Mouse (Mus musculus) myocyte (in vitro differentiated cells): ENCODE data around the gene Ank2. TPM values are rescaled to one million over a fixed set of nuclear protein-coding genes. Genes with fewer than 3 reads are reported as not detected.

Experiments
- H3K27me3 ChIP-seq: one replicate; pipeline ENCODE4 v1.6.1; 2011; ENCODE audit not compliant: control insufficient read depth, insufficient read depth, insufficient read length
- H3K36me3 ChIP-seq: one replicate; pipeline ENCODE4 v1.6.1; 2011; ENCODE audit not compliant: control insufficient read depth, insufficient read depth
- H3K4me2 ChIP-seq: one replicate; pipeline ENCODE4 v1.6.1; 2011; ENCODE audit warnings: low read depth, control low read depth
- H3K4me3 ChIP-seq: one replicate; pipeline ENCODE4 v1.5.1; 2011; ENCODE audit warnings: mild to moderate bottlenecking, control low read depth, moderate library complexity
- H3K79me2 ChIP-seq: one replicate; pipeline ENCODE4 v1.6.1; 2011; ENCODE audit not compliant: control insufficient read depth, insufficient read depth
- H3ac ChIP-seq: one replicate; pipeline ENCODE4 v1.6.1; 2011; ENCODE audit not compliant: control insufficient read depth, insufficient read length
- CEBPB ChIP-seq: IDR thresholded peaks from 2 replicates; pipeline ENCODE4 v1.6.1; 2011; ENCODE audit warnings: mild to moderate bottlenecking, moderate library complexity; ENCODE audit not compliant: poor library complexity, insufficient read depth, severe bottlenecking
- E2F4 ChIP-seq: IDR thresholded peaks from one replicate; pipeline ENCODE4 v1.6.1; 2011; ENCODE audit warnings: mild to moderate bottlenecking, control low read depth, moderate library complexity; ENCODE audit not compliant: insufficient read depth
- MAX ChIP-seq: IDR thresholded peaks from one replicate; pipeline ENCODE4 v1.6.1; 2011; ENCODE audit warnings: low read depth, mild to moderate bottlenecking, control low read depth
- MYOD1 ChIP-seq, 3 experiments: IDR thresholded peaks; one replicate each; pipeline ENCODE4 v1.6.1; 2011; ENCODE audit warnings: control low read depth in 2 of 3, low read depth in 2 of 3, mild to moderate bottlenecking in 2 of 3, moderate library complexity in 1 of 3; ENCODE audit not compliant: insufficient read length in 2 of 3, control insufficient read depth in 1 of 3
- MYOG ChIP-seq, 3 experiments: IDR thresholded peaks; one replicate each; pipeline ENCODE4 v1.6.1; 2011; ENCODE audit warnings: control low read depth in 2 of 3, low read depth in 2 of 3, mild to moderate bottlenecking in 2 of 3; ENCODE audit not compliant: insufficient read length in 2 of 3, control insufficient read depth in 1 of 3, insufficient read depth in 1 of 3
- POLR2A ChIP-seq: IDR thresholded peaks from one replicate; pipeline ENCODE4 v1.6.1; 2011; ENCODE audit warnings: low read depth, mild to moderate bottlenecking, control low read depth, moderate library complexity; ENCODE audit not compliant: insufficient read length
- POLR2AphosphoS2 ChIP-seq: IDR thresholded peaks from one replicate; pipeline ENCODE4 v1.6.1; 2011; ENCODE audit warnings: low read depth, control low read depth; ENCODE audit not compliant: insufficient read length
- REST ChIP-seq: IDR thresholded peaks from one replicate; pipeline ENCODE4 v1.6.1; 2011; ENCODE audit warnings: mild to moderate bottlenecking, control low read depth, moderate library complexity; ENCODE audit not compliant: insufficient read depth, insufficient read length
- SRF ChIP-seq: IDR thresholded peaks from one replicate; pipeline ENCODE4 v1.6.1; 2011; ENCODE audit warnings: low read depth; ENCODE audit not compliant: control insufficient read depth, insufficient read length
- TCF12 ChIP-seq: IDR thresholded peaks from one replicate; pipeline ENCODE4 v1.6.1; 2011; ENCODE audit warnings: mild to moderate bottlenecking, control low read depth; ENCODE audit not compliant: poor library complexity, insufficient read depth, severe bottlenecking
- TCF3 ChIP-seq: IDR thresholded peaks from one replicate; pipeline ENCODE4 v1.6.1; 2011; ENCODE audit warnings: low read depth, control low read depth; ENCODE audit not compliant: insufficient read length
- USF1 ChIP-seq: IDR thresholded peaks from one replicate; pipeline ENCODE4 v1.6.1; 2011; ENCODE audit warnings: low read depth, mild to moderate bottlenecking, control low read depth, moderate library complexity
- polyA plus RNA-seq: library from polyadenylated mRNA; unstranded; fragments of >200 nt; fragmentation: generic; extraction: Trizol; gene quantifications from one replicate; pipeline ENCODE4 v1.2.1, GENCODE M21; 2012; ENCODE audit warnings: missing spikeins

Gene Ank2
- polyA plus RNA-seq, 1 experiment: 20.2 TPM

DNA sequence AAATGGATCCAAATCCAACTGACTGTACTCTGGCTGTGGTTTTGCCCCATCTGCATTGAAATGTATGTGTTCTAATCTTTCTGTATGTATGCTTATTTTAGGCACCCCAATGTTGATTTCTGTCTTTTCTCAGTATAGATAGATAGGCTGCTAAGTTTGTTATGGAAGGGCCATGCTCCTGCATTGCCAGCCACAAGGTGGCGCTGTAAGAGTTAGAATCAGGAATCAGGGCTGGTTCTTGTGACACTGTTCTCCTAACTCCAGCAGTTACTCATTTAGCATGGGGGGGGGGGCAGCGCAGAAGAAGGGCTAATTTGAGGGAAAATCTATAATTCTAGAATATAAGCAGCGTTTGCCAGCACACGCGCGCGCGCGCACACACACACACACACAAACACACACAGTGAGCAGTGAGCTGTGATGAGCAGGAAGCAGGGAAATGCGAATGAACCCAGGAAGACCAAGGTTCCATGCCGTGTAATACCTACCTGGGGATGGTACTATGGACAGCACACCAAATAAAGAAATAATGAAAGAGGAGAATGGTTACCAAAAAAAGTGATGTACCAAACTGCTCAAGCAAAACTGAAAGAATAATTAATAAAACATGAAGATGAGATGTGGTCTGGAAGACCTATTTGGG is 520.3 kb downstream of the Ank2 start:
- no peaks in the 10 kb centered on the region for H3K79me2 ChIP-seq

DNA sequence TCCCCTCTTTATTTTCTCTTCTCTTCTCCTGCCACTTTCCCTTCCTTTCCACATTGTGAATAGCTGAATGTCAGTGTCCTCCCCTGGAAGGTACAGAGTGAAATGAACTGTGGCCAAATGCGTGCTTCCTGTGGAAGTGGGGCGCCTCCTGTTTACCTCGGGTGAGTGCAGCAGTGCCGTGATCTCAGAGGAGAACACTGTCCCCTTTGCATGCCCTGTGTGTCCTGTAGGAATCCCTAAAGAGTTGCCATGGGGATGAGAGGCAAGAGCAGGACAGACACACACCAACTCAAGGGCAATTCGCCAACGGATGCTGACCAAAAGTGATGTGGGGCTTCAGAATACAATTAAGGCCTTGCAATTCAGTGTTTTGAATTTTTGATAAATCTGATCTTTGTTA is 521.8 kb downstream of the Ank2 start:
- H3K79me2 ChIP-seq: no peaks in the 10 kb centered on the region
- H3K36me3 ChIP-seq: peaks cover 4% of the 10 kb centered on the region
- H3K4me3 ChIP-seq: no peak overlapping the region
- H3ac ChIP-seq: no peak overlapping the region
- no peaks in the 10 kb centered on the region for H3K27me3 ChIP-seq
- TF ChIP-seq CEBPB: no peak
- H3K4me2 ChIP-seq: no peak overlapping the region

More for the DNA sequence above, 520.3 kb downstream of the Ank2 start:
- no peak for TF ChIP-seq TCF12
- H3K36me3 ChIP-seq: peaks cover 4% of the 10 kb centered on the region
- no peak overlapping the region for H3K4me3 ChIP-seq
- no peaks in the 10 kb centered on the region for H3K27me3 ChIP-seq
- H3K4me2 ChIP-seq: no peak overlapping the region
- H3ac ChIP-seq: no peak overlapping the region

- no peaks in the 10 kb centered on the region for H3K79me2 ChIP-seq
- H3K4me2 ChIP-seq: no peak overlapping the region
- peaks cover 4% of the 10 kb centered on the region for H3K36me3 ChIP-seq
- TF ChIP-seq MYOG (IDR thresholded peaks at IDR 0.05; ENCODE audit: control insufficient read depth in 1 of 3, insufficient read depth in 1 of 3, insufficient read length in 2 of 3, low read depth in 2 of 3) (no peak), USF1 (no peak), POLR2AphosphoS2 (no peak), POLR2A (no peak), REST (no peak), TCF12 (no peak), MYOD1 (IDR thresholded peaks at IDR 0.05; ENCODE audit: control insufficient read depth in 1 of 3, insufficient read length in 2 of 3, low read depth in 2 of 3) (no peak), E2F4 (no peak), SRF (no peak), MAX (no peak), CEBPB (no peak), TCF3 (no peak)
- no peak overlapping the region for H3ac ChIP-seq
- no peaks in the 10 kb centered on the region for H3K27me3 ChIP-seq
- no peak overlapping the region for H3K4me3 ChIP-seq
Observed at GRCm38 (mm10) chr3:126976793-126977192, 522.4 kb downstream of the Ank2 start.

DNA sequence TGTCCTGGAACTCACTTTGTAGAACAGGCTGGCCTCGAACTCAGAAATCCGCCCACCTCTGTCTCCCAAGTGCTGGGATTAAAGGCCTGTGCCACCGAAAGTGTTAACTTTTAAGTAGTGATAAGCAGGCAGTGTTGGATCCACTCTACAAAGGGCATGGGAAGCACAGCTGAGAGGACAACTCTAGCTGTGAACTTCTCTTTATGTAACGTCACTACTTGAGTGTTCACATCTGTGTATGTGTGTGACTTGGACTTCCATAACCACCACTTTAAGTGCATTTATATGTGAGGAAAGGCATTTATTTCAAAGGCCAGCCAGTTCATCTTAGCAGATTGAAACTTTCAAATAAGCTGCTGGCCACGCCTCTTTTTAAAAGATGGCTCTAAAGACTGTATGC is 523.7 kb downstream of the Ank2 start:
- no peaks in the 10 kb centered on the region for H3K27me3 ChIP-seq
- no peak overlapping the region for H3K4me2 ChIP-seq
- no peak overlapping the region for H3ac ChIP-seq
- TF ChIP-seq CEBPB (no peak), MYOG (IDR thresholded peaks at IDR 0.05; ENCODE audit: control insufficient read depth in 1 of 3, insufficient read depth in 1 of 3, insufficient read length in 2 of 3, low read depth in 2 of 3) (no peak), TCF3 (no peak), USF1 (no peak), POLR2A (no peak), SRF (no peak), REST (no peak), MAX (no peak), E2F4 (no peak), MYOD1 (IDR thresholded peaks at IDR 0.05; ENCODE audit: control insufficient read depth in 1 of 3, insufficient read length in 2 of 3, low read depth in 2 of 3) (no peak), POLR2AphosphoS2 (no peak)
- no peak overlapping the region for H3K4me3 ChIP-seq
- peaks cover 4% of the 10 kb centered on the region for H3K36me3 ChIP-seq
- H3K79me2 ChIP-seq: no peaks in the 10 kb centered on the region

DNA sequence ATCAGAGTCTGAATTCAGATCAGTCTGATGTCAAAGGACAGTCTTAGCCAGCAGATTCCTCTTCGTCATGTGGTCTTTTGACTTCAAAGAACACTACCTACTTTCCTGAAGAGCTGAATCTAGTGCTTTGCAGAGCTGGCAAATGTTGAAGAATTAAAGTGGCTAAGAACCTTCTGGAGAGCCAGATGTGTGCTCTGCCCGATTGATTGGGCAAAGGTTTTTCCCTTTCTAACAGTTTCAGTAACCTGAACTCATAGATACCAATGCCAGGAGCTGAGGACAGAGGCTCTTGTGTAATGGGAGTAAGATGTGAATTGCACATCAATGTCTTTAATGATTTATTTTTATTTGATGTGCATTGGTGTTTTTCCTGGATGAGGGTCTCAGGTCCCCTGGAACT is 525.6 kb downstream of the Ank2 start:
- Histone ChIP-seq H3K4me2 (no peak overlapping the region), H3K27me3 (no peaks in the 10 kb centered on the region), H3K79me2 (no peaks in the 10 kb centered on the region), H3K36me3 (peaks cover 4% of the 10 kb centered on the region), H3K4me3 (no peak overlapping the region), H3ac (no peak overlapping the region)
- no peak for TF ChIP-seq POLR2A
- TF ChIP-seq MAX: no peak
- no peak for TF ChIP-seq MYOG (IDR thresholded peaks at IDR 0.05; ENCODE audit: control insufficient read depth in 1 of 3, insufficient read depth in 1 of 3, insufficient read length in 2 of 3, low read depth in 2 of 3)

DNA sequence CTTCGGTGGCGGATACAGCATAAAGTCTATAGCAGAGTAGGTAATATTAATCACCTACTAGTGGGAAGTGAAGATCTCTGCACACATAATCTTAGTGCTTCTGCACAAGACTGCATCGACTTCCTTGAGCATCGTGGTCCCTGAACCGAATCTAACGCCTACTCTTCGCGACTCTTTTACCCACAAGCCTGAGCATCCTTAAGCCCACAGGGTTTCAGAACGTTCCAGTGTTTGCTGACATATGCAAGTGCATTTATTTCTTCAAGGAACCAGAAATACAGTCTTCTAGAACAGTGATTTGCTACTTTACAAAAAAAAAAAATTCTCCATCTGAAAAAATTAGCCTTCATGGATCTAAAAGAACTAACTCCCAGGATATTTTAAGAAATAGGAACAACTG is 527.6 kb downstream of the Ank2 start:
- Histone ChIP-seq H3K36me3 (peaks cover 4% of the 10 kb centered on the region), H3ac (no peak overlapping the region), H3K4me2 (no peak overlapping the region), H3K4me3 (no peak overlapping the region), H3K79me2 (no peaks in the 10 kb centered on the region), H3K27me3 (no peaks in the 10 kb centered on the region)
- TF ChIP-seq TCF12 (no peak), CEBPB (no peak), MAX (no peak), SRF (no peak), USF1 (no peak), POLR2A (no peak), MYOD1 (IDR thresholded peaks at IDR 0.05; ENCODE audit: control insufficient read depth in 1 of 3, insufficient read length in 2 of 3, low read depth in 2 of 3) (no peak)
